Mouse (Mus musculus): ENCODE measurements around the gene Rps12.
"Not testable (repeated sequence)": the region's sequence is repeated elsewhere in the genome, so short reads cannot be mapped to it uniquely, and the experiment has no call there.

Gene Rps12

DNA sequence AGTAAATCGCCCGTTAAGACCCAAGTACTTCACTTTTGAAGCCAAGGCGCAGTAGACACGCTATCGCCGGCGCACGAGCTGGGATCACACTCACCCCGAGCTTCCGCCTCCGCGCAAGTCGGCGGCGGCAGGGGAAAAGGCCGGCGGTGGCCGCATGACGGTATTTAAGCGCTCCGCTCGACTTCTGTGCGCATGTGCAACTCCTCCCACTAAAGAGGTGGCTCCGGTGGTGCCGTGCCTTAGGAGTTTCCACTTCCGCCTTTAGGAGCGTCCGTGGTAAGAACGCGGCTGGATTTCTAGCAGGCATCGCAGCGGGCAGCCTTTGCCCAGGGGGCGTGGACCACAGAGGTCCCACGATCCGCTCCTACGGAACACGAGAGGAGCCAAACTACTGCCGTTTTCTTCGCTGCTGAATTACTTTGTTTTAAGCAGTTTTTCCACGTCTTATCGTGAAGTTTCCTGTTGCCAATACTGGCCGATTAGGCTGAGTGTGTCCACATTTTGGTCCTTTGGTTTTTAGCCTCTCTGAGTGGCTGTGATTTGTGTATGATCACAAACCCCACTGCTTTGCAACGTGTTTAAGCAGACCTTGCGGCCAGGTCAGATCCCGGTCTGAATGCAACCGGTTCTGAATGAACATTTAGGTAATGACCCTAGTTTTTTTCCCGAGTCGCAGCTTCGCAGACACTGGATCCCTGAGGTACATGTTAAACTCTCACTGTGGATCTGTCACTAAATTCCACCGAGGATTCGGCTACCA lies at the start of gene Rps12:
Rps12 (minus strand) TSS at position 214 of the 760 bp plus-strand sequence.
- peak; percentile 100 for DNase-seq (ENCODE audit: low read depth, low spot score)

DNA sequence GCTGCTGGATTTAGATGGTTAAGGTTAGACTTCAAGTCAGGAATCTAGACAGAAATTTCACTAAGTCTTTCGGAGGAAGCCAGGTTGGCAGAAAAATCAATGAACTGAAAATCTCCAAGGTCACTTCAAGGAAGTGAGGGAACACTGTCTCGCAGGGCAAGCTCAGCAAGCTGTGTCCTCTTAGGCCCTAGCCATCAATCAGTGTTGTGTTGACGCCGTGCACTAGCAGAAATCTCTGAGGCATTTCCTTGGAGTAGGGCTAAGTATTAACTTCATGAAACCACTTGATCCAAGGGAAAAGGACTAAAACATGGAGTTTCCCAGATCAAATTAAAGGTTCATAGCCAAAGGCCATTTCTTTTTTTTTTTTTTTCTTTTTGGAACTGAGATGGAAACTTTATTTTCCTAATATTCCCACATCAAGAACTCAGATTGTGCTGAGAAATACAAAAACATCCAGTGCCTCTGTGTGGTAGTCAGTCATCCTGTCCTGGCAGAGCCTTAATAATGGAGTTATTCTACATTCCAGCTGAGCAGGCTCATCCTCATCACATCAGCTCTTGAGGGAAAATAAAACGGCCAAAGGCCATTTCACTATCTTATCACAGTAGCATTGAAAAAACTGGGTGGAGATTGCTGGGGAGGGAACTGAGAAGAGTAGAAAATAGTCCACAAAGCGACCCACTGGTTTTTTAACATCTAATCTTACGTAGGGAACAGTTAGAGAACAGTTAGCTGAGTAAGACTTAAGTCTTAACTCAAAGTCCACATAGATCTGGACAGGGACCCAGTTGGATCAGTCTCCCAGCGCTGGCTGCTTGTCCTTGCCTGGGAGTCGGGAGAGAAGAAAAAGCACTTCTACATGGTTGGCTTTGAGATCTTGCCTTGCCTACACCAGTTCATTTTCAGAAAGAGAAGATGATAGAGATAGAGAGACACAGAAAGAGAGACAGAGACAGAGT lies 49.2 kb upstream of the Rps12 start:
- no peak for DNase-seq (ENCODE audit: low read depth, low spot score)

- no peak for DNase-seq (ENCODE audit: low read depth, low spot score)
Measured at GRCm38 (mm10) chr10:23826516-23826915, 39.4 kb upstream of the Rps12 start.

DNA sequence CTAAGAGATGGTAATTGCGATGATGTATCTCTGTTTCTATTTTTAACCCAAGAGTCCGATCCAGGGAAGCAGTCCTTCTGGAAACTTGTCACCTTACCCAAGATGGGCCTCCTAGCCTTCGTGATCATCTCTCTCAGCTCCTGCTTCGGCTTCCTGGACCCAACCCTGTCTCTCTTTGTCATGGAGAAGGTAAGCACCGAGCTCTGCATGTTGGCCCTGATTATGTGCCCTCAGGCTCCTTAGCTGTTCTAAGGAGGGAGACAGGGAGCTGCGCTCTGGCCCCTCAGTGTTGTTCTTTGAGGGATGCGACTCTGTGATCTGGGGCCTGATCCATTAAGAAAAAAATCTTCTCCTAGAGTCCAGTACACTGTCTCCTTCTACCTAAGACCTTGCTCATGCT lies 29.2 kb upstream of the Rps12 start:
- DNase-seq (ENCODE audit: low read depth, low spot score) = no peak

DNA sequence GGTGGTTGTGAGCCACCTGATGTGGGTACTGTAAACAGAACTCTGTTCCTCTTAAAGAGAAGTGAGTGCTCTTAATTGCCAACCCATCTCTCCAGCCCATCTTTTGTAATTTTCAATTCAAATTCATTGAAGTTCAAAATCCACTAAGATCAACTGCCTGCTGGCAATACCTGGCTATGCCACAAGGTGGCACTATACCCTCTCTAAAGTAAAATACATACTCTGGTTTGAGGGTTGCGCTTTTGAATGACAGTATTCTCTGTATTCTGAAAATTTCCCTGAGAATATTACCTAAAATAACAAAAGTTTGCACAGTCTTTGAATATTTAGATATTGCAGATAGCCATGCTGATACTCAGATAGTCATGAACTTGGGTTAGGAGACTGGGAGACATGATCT lies 28.1 kb upstream of the Rps12 start:
- DNase-seq (ENCODE audit: low read depth, low spot score) = peak; percentile 79

DNA sequence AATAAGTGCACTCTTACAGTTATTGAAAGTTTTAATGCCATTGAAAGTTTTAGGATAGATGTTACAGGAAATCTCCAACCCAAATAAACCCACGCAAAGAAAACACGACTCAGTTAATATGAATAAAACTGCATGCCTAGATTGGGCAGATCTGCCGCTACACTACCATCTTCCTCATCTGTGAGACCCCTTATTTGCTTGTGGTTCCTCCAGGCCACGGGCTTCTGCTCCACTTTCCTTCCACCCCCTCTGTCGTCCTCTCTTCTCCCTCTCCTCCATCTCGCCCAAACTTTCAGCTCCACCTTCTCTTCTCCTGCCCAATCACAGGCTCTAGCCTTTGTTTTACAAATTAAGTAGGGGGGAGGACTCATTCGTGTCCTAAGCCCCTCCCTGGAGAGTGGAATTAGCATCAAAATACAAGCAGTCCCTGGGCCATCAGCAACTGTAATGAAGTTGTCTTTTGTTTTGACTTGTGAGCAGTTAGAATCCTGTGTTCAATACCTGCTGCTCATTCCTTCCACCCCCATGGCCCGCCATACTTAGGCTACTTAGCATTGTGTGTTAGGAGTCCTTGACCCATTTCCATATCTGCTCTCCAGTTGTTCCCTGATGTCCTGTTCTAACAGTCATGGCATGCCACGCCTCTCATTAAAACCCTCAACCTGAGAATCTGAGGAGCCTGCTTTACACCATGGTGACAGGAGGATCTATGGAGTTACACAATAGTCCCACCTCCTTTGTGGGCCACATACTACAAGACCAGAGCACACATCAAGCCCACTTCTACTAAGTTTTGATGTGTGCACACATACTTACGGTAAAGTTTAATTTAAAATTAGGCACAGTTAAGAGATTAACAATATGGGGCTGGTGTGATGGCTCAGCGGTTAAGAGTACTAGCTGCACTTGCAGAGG lies 26.0 kb upstream of the Rps12 start:
- no peak for DNase-seq (ENCODE audit: low read depth, low spot score)

- no peak for DNase-seq (ENCODE audit: low read depth, low spot score)
Measured at GRCm38 (mm10) chr10:23812438-23812759, 25.3 kb upstream of the Rps12 start.

DNA sequence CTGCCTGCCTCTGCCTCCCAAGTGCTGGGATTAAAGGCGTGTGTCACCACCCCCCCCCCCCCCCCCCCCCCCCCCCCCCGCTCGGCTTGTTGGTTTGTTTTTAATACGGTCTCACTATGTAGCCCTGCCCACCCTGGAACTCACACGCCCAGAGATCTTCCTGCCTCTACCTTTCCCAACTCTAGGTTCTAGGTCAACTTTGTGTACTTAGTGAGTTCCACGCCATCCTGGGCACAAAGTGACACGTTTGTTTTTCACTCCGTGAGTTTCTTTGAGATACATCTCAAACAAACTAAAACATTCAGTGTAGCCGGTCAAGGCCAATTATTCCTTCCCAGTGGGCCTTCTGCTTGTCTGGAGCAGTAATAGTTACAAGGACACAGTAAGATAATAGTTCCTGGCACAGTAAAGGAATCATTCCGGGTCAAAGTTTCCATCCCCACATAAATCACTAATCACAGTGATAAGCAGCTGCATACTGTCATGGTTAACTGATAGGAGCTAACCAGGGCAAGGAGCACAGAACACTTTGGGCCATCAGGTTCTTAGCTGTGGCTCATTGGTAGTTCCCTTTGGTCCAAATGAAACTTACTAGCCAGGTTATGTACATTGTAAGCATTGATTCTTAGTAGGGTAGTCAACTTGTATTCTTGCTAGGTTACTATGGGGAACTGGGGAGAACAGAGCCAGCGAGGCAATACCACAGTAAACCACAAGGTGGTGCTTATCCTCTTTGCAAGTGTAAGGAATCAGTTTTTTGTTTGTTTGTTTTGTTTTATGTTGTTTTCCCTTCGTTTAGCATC lies 24.8 kb upstream of the Rps12 start:
- DNase-seq (ENCODE audit: low read depth, low spot score) = peak; percentile 90

DNA sequence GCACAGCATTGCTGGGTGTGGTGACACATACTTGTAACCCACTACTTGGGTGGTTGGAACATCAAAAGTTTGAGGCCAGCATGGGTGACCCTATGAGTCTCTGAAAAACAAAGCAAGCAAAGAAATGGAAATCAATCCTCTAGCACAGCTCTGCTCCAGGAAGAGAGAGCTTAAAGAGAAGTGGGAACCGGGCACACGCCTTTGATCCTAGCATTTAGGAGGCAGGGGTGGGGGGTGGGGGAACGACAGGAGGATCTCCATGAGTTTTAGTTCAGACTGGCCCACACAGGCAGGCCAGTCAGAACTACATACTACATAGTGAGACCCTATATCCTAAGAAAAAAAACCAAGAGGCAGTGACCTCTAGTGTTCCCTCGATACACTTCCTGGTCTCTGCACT lies 19.1 kb upstream of the Rps12 start:
- DNase-seq (ENCODE audit: low read depth, low spot score) = no peak

DNA sequence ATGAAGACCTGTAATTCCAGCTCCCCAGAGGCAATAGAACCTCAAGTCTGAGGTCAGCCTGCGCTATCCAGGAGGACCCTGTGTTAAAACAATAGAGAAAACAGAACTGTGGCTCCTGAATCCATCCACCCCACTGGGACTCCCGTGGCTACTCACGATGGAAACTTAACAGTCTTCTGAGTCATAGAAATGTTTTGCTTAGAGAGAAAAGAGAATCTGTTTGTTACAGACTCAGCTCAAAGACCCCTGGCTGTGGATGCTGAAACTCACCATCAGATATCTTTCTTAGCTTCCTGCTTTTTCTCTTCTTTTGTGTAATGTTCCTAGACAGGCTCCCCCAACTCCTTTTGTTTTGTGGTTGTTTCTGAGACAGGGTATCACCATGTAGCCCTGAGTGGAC lies 17.6 kb upstream of the Rps12 start:
- DNase-seq (ENCODE audit: low read depth, low spot score) = no peak

GRCm38 (mm10) chr10:23802911-23803310 lies 15.8 kb upstream of the Rps12 start:
- peak; percentile 41 for DNase-seq (ENCODE audit: low read depth, low spot score)

DNA sequence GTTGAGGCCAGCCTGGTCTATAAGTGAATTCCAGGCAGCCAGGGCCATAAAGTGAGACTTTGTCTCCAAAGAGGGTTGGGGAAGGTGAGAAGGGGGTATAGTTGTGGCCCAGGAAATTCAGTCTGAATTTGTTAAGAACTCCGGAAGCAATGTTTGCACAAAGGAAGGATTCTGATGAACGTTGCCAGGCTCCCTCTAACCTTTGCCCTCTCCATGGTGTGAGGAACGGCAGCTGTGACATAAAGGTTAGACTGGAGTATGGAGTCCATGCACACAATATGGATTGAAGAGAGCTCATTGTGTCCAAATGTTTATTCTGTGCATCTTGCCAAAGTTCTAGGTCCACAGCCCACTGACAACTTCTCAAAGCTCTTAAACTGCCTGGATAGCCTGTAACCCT lies 12.9 kb upstream of the Rps12 start:
- no peak for DNase-seq (ENCODE audit: low read depth, low spot score)

DNA sequence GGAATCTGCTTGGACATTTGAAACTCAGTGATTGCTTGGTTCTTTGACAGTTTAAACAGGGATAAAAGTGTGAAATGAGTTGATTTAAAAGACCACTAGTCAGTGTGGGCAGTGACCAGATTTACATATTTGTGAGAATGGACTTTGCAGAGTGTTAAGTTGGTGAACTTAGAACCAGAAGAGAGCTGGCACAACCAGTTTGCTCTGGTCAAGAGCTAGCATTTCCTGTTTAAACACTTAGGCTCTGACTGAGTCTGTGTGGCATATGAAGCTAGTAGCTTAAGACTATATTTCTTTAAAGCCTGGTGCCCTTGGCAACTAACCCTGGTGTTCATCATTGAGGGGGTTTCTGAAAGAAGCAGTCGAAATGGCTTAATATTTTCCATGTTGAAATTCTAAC lies 11.1 kb upstream of the Rps12 start:
- no peak for DNase-seq (ENCODE audit: low read depth, low spot score)

- no peak for DNase-seq (ENCODE audit: low read depth, low spot score)
Measured at GRCm38 (mm10) chr10:23797606-23798005, 10.5 kb upstream of the Rps12 start.

- peak; percentile 61 for DNase-seq (ENCODE audit: low read depth, low spot score)
Measured at GRCm38 (mm10) chr10:23796551-23797503, 9.8 kb upstream of the Rps12 start, which contains the start of gene Slc18b1. TSS of gene Slc18b1 (plus strand) at chr10:23796986.

- DNase-seq (ENCODE audit: low read depth, low spot score) = no peak
Measured at GRCm38 (mm10) chr10:23795871-23796520, 8.9 kb upstream of the Rps12 start.

DNA sequence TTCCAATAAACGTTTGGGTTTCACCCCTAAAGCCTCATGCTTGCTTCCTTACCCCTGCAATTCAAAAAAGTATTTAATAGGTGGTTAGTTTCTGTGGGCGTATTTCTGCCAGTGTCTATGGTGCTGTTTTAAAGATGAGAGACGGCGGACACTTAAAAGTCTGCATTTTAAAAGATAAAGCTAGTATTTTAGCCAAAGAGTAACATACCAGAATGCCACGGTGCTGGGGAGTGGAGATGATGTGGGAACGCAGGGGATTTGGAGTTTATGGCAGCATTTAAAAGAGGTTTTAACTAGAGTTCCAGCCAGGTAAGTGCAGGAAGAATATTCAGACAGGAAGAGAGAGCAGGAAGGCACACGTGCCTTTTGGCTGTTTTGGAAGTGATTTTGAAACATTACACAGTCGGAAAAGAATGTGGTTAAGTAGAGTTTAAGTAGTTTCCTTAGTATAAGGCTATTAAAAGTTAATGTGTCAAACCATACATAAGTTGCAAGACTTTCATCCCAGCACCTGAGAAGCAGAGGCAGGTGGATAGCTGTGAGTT lies 1.1 kb upstream of the Rps12 start:
- DNase-seq (ENCODE audit: low read depth, low spot score) = no peak

DNA sequence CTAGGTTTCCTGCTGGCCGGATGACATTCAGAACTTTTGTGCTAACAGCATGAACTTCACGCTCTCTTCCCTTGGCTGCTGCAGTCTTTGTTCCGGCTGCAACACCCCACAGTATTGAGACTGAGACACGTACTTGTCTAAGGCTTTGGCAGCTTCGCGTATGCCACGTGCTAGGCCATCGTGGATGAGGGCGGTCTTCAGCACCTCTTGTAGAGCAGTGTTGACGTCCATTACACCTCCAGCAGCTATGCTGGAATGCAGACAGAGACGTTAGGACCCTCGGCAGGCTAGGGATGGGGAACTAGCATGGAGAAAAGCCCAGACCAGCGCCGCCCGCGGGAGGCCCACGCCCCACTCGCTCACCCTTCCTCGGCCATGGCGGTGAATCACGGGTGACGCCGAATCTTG lies 440 bp downstream of the Rps12 start:
- DNase-seq (ENCODE audit: low read depth, low spot score) = not testable (repeated sequence)

- no peak for DNase-seq (ENCODE audit: low read depth, low spot score)
Measured at GRCm38 (mm10) chr10:23786040-23786439, 1.0 kb downstream of the Rps12 start.
